Mouse (Mus musculus): Measurements from ENCODE around the gene Ndufb3. TPM values are rescaled to one million over a fixed set of nuclear protein-coding genes. Genes with fewer than 3 reads are reported as not detected.

The Ndufb3 gene
- total and polyA plus RNA-seq, 2 experiments from 2014 or later = 89.2 to 212 TPM

GRCm38 (mm10) chr1:58568456-58569130 lies 17.6 kb upstream of the Ndufb3 start:
- Histone ChIP-seq H3K27me3 (ENCODE audit: insufficient read depth, low read length) (no peaks in the 10 kb centered on the region), H3K4me1 (ENCODE audit: insufficient read depth, low read length) (no peaks in the 10 kb centered on the region), H3K36me3 (ENCODE audit: insufficient read depth, low read length) (no peaks in the 10 kb centered on the region), H3K27ac (ENCODE audit: low read depth, low read length) (no peak overlapping the region), H3K9ac (replicated peaks; ENCODE audit: low read length, poor library complexity, severe bottlenecking) (no peak overlapping the region), H3K9me3 (ENCODE audit: low read length) (no peaks in the 10 kb centered on the region), H3K4me3 (ENCODE audit: low read depth, low read length) (no peak overlapping the region), H3K4me2 (ENCODE audit: low read depth, low read length, poor library complexity, severe bottlenecking) (no peak overlapping the region)
- DNase-seq (ENCODE audit: low spot score) = no peak
- no peak for ATAC-seq (ENCODE audit: low FRiP score)
- no peak for TF ChIP-seq CTCF (IDR thresholded peaks at IDR 0.05)

DNA sequence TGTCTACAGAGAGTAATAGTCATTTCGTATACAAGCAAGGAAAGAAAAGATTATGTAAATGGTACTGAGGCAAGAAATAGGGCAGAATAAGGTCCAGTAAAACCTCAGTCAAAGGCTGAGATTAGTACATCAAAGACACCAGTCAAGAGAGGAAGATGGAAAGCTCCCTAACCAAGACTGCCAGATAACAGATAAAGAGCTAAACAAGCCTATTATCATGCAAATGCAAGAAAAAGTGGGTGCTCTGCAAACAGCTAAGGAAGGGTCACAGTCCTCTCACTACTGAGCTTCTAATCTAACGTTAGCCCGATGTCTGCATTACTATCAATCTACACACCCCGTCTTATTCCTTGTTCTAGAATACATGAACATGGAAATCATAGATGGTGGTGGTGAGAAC lies 15.7 kb upstream of the Ndufb3 start:
- no peak overlapping the region for H3K4me2 ChIP-seq (ENCODE audit: low read depth, low read length, poor library complexity, severe bottlenecking)
- no peaks in the 10 kb centered on the region for H3K9me3 ChIP-seq (ENCODE audit: low read length)
- H3K9ac ChIP-seq (replicated peaks; ENCODE audit: low read length, poor library complexity, severe bottlenecking) = no peak overlapping the region
- H3K4me1 ChIP-seq (ENCODE audit: insufficient read depth, low read length) = no peaks in the 10 kb centered on the region
- DNase-seq (ENCODE audit: low spot score) (no peak), ATAC-seq (ENCODE audit: low FRiP score) (no peak)
- H3K4me3 ChIP-seq (ENCODE audit: low read depth, low read length) = no peak overlapping the region
- no peak for TF ChIP-seq CTCF (IDR thresholded peaks at IDR 0.05)
- H3K27ac ChIP-seq (ENCODE audit: low read depth, low read length) = no peak overlapping the region
- no peaks in the 10 kb centered on the region for H3K36me3 ChIP-seq (ENCODE audit: insufficient read depth, low read length)
- WGBS = 44% methylated on average over 4 of the region's 4 CpGs
- H3K27me3 ChIP-seq (ENCODE audit: insufficient read depth, low read length) = no peaks in the 10 kb centered on the region

GRCm38 (mm10) chr1:58579179-58579578 lies 7.0 kb upstream of the Ndufb3 start:
- H3K4me3 ChIP-seq (ENCODE audit: low read depth, low read length) = no peak overlapping the region
- no peak for ATAC-seq (ENCODE audit: low FRiP score)
- no peak overlapping the region for H3K9ac ChIP-seq (replicated peaks; ENCODE audit: low read length, poor library complexity, severe bottlenecking)
- peak; percentile 68 for TF ChIP-seq CTCF (IDR thresholded peaks at IDR 0.05)
- DNase-seq (ENCODE audit: low spot score) = peak; percentile 29
- H3K9me3 ChIP-seq (ENCODE audit: low read length) = no peaks in the 10 kb centered on the region
- no peak overlapping the region for H3K4me2 ChIP-seq (ENCODE audit: low read depth, low read length, poor library complexity, severe bottlenecking)
- no peaks in the 10 kb centered on the region for H3K36me3 ChIP-seq (ENCODE audit: insufficient read depth, low read length)
- no peaks in the 10 kb centered on the region for H3K4me1 ChIP-seq (ENCODE audit: insufficient read depth, low read length)
- H3K27ac ChIP-seq (ENCODE audit: low read depth, low read length) = no peak overlapping the region
- no peaks in the 10 kb centered on the region for H3K27me3 ChIP-seq (ENCODE audit: insufficient read depth, low read length)
- 91% methylated on average over 2 of the region's 2 CpGs for WGBS

DNA sequence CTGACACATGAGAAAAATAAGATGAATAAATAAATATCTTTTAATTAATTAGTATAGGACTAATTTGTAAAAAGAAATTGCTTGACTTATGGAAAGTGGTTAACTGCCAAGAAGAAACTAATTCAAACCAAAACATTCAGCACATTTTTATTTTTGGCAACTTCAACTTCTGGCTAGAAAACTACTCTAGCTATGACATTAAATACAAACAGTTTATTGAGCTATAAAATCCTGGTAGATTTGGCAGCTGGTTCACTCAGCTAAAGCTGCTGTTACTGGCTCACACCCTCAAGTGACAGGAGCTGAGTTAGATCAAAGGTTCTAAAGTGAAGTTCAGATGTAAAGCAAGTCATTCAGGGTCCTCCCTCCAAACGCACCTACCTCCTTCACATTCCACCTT lies 3.6 kb upstream of the Ndufb3 start:
- TF ChIP-seq CTCF (IDR thresholded peaks at IDR 0.05) = no peak
- peaks cover 6% of the 10 kb centered on the region; the same call in 1 of the 2 replicates for H3K4me1 ChIP-seq (ENCODE audit: insufficient read depth, low read length)
- no peaks in the 10 kb centered on the region for H3K9me3 ChIP-seq (ENCODE audit: low read length)
- no peaks in the 10 kb centered on the region for H3K36me3 ChIP-seq (ENCODE audit: insufficient read depth, low read length)
- no peak for ATAC-seq (ENCODE audit: low FRiP score)
- H3K27me3 ChIP-seq (ENCODE audit: insufficient read depth, low read length) = no peaks in the 10 kb centered on the region
- 83% methylated on average over 1 of the region's 1 CpGs for WGBS
- no peak for DNase-seq (ENCODE audit: low spot score)
- H3K9ac ChIP-seq (replicated peaks; ENCODE audit: low read length, poor library complexity, severe bottlenecking) = no peak overlapping the region
- no peak overlapping the region for H3K4me3 ChIP-seq (ENCODE audit: low read depth, low read length)
- no peak overlapping the region for H3K27ac ChIP-seq (ENCODE audit: low read depth, low read length)
- no peak overlapping the region for H3K4me2 ChIP-seq (ENCODE audit: low read depth, low read length, poor library complexity, severe bottlenecking)

DNA sequence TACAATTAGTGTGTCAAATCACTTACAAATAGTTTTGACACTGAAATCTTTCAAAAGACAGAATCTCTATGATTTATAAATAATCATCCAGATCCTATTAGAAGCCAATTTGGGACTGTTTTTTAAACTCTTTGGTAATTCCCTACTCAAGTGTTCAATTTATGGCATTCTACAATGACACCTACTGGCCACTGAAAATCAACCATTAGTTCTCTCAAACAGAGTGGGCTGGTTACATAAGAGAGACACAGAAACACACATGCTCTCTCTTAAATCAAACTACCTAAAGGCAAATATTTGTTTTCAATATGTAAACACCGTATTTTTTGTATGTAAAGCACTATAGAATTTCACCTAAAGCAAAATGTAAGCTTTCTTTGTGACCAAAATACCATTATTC lies 1.9 kb upstream of the Ndufb3 start:
- peaks cover 6% of the 10 kb centered on the region; the same call in 1 of the 2 replicates for H3K4me1 ChIP-seq (ENCODE audit: insufficient read depth, low read length)
- H3K4me2 ChIP-seq (ENCODE audit: low read depth, low read length, poor library complexity, severe bottlenecking) = no peak overlapping the region
- TF ChIP-seq CTCF (IDR thresholded peaks at IDR 0.05) = peak; percentile 63
- no peaks in the 10 kb centered on the region for H3K9me3 ChIP-seq (ENCODE audit: low read length)
- H3K9ac ChIP-seq (replicated peaks; ENCODE audit: low read length, poor library complexity, severe bottlenecking) = no peak overlapping the region
- ATAC-seq (ENCODE audit: low FRiP score) (no peak), DNase-seq (ENCODE audit: low spot score) (peak; percentile 21)
- no peaks in the 10 kb centered on the region for H3K36me3 ChIP-seq (ENCODE audit: insufficient read depth, low read length)
- WGBS = 81% methylated on average over 1 of the region's 1 CpGs
- H3K4me3 ChIP-seq (ENCODE audit: low read depth, low read length) = no peak overlapping the region
- no peak overlapping the region for H3K27ac ChIP-seq (ENCODE audit: low read depth, low read length)
- H3K27me3 ChIP-seq (ENCODE audit: insufficient read depth, low read length) = no peaks in the 10 kb centered on the region

GRCm38 (mm10) chr1:58585373-58586170 lies 612 bp upstream of the Ndufb3 start:
- DNase-seq (ENCODE audit: low spot score) (no peak), ATAC-seq (ENCODE audit: low FRiP score) (peak; percentile 64)
- 6% methylated on average over 35 of the region's 36 CpGs for WGBS
- Histone ChIP-seq H3K9ac (replicated peaks; ENCODE audit: low read length, poor library complexity, severe bottlenecking) (peak overlapping the region; percentile 94), H3K27me3 (ENCODE audit: insufficient read depth, low read length) (no peaks in the 10 kb centered on the region), H3K4me3 (ENCODE audit: low read depth, low read length) (peak overlapping the region; percentile 78), H3K4me2 (ENCODE audit: low read depth, low read length, poor library complexity, severe bottlenecking) (peak overlapping the region; percentile 79), H3K9me3 (ENCODE audit: low read length) (no peaks in the 10 kb centered on the region), H3K27ac (ENCODE audit: low read depth, low read length) (peak overlapping the region; percentile 87), H3K4me1 (ENCODE audit: insufficient read depth, low read length) (peaks cover 6% of the 10 kb centered on the region; the same call in 1 of the 2 replicates), H3K36me3 (ENCODE audit: insufficient read depth, low read length) (no peaks in the 10 kb centered on the region)
- TF ChIP-seq CTCF (IDR thresholded peaks at IDR 0.05) = no peak
